Mouse (Mus musculus): ENCODE results near the gene Sptbn4. TPM values are rescaled to one million over a fixed set of nuclear protein-coding genes. Genes with fewer than 3 reads are reported as not detected.

The Sptbn4 gene
- polyA plus RNA-seq, 1 experiment from 2014 or later = 0.27 TPM

DNA sequence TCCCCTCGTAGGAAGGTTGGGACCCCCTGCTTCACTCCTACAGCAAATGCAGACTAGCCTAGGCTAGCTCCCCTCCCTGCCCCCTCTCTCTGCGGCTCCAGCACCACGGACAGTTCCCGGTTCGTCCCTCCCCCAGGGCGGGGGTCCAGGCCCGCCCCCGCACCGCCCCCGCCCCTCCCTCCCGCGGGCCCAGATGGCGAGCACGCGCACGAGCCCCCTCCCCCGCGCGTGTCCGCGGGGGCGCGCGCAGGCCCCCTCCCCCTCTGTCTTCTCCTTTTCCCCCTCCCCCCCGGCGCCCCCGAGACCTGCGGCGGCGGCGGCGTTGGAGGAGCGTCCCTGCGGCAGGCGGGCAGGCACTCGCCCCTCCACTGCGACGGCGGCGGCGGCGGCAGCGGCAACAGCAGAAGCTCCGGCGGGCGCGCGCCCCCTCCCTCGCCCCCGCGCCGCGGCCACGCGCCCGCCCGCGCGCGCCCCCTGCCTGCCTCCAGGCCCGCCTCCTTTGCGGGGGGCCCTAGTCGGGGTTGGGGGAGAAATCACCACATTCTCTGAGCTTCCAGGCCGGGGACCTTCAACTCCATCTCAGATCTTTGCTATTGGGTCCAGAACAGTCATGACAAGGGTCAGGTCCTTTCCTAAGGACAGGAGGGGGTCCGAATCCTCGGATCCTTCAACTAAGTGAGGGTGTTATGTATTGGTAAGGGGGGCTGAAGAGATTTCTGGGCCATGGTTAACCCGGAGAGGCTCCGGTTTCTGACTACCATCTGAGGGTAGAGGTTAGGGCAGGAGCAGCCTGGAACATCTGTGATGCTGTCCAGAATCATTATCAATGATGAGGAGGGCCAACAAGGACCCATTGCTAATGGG, 51.1 kb downstream of the Sptbn4 start:
- no peak for ATAC-seq (ENCODE audit: insufficient number of reproducible peaks, insufficient read depth, low FRiP score, low TSS enrichment)
- Histone ChIP-seq H3K4me2 (replicated peaks) (peak overlapping the region; percentile 80), H3K27ac (no peak overlapping the region), H3K9ac (peak overlapping the region; percentile 54; the same call in 1 of the 2 replicates), H3K4me1 (no peaks in the 10 kb centered on the region), H3K27me3 (peaks cover 89% of the 10 kb centered on the region), H3K4me3 (peak overlapping the region; percentile 50), H3K36me3 (no peaks in the 10 kb centered on the region), H3K9me3 (no peaks in the 10 kb centered on the region)
- 1% methylated on average over 41 of the region's 68 CpGs for WGBS

DNA sequence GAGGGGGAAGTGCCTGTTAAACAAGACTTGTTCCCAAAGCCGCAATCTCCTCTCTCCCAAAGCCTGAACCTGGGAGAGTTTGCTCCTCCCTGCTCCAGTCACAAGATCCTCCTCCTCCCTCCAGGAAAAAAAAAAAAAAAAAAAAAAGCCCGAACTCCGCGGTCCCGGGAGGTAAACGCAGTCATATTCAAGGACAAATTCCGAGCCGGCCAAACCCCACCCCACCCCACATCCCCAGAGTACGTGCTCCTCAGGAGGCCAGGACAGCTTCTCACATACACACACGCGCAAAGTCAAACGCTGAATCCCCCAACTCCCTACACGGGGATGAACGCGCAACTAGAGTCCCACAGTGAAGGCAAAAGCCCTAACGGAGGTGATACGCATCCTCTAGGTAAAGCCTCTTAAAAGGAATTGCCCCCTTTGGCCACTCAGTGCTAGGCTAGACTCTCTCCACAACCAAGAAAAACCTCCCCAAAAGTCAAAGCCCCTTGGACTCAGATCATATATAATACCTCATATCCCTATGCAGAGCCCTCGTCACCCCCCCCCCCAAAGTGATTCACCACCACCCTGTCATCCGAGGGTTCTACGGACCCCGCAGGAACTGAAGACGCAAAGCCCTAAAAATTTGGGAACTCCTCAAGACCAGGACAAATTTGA, 51.8 kb downstream of the Sptbn4 start:
- H3K27me3 ChIP-seq = peaks cover 89% of the 10 kb centered on the region
- no peak for ATAC-seq (ENCODE audit: insufficient number of reproducible peaks, insufficient read depth, low FRiP score, low TSS enrichment)
- H3K9ac ChIP-seq = no peak overlapping the region
- no peak overlapping the region for H3K27ac ChIP-seq
- no peaks in the 10 kb centered on the region for H3K36me3 ChIP-seq
- 2% methylated on average over 22 of the region's 22 CpGs for WGBS
- peak overlapping the region; percentile 80 for H3K4me2 ChIP-seq (replicated peaks)
- H3K4me3 ChIP-seq = peak overlapping the region; percentile 50
- no peaks in the 10 kb centered on the region for H3K9me3 ChIP-seq
- no peaks in the 10 kb centered on the region for H3K4me1 ChIP-seq

DNA sequence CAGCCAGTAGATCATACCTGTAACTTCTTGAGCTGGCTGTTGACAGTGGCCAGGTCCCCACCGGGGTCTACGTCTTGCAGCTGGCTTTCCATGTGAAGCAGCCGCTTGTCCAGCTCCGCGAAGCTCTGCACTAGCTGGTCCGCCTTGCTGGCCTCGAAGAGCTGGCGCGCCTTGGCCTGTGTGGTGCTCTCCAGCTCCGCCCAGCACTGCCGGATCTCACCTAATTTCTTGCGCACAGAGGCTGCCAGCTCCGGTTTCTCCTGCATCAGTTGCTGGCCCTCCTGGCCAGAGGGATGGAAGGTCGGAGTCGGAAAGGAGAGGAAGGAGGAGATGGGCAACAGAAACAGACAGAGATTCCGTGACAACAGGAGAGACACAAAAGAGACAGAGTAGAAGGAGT, 56.1 kb downstream of the Sptbn4 start:
- Histone ChIP-seq H3K4me1 (no peaks in the 10 kb centered on the region), H3K4me2 (replicated peaks) (no peak overlapping the region), H3K27ac (no peak overlapping the region), H3K4me3 (no peak overlapping the region), H3K9ac (no peak overlapping the region), H3K9me3 (no peaks in the 10 kb centered on the region), H3K36me3 (no peaks in the 10 kb centered on the region), H3K27me3 (peaks cover 55% of the 10 kb centered on the region)
- ATAC-seq (ENCODE audit: insufficient number of reproducible peaks, insufficient read depth, low FRiP score, low TSS enrichment) = no peak
- WGBS = 35% methylated on average over 16 of the region's 16 CpGs

DNA sequence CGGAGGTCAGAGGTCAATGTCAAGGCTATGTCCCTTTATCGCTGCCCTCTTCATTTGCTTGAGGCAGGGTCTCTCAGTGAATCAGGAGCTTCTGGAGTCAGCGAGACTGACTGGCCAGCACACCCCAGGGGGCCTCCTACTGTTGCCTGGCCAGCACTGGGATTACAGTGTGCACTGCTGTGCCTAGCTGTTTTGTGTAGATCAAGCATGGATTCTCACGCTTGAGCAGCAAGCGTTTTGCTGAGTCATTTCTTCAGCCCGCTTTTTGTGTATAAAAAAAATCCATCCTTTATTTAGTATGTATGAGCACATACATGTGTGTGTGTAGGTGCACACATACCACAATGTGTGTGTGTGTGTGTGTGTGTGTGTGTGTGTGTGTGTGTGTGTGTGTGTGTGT, 58.3 kb downstream of the Sptbn4 start:
- H3K27ac ChIP-seq = no peak overlapping the region
- ATAC-seq (ENCODE audit: insufficient number of reproducible peaks, insufficient read depth, low FRiP score, low TSS enrichment) = no peak
- 72% methylated on average over 6 of the region's 6 CpGs for WGBS
- no peaks in the 10 kb centered on the region for H3K9me3 ChIP-seq
- no peaks in the 10 kb centered on the region for H3K36me3 ChIP-seq
- no peak overlapping the region for H3K4me3 ChIP-seq
- peaks cover 33% of the 10 kb centered on the region for H3K27me3 ChIP-seq
- H3K4me1 ChIP-seq = no peaks in the 10 kb centered on the region
- H3K4me2 ChIP-seq (replicated peaks) = no peak overlapping the region
- no peak overlapping the region for H3K9ac ChIP-seq

DNA sequence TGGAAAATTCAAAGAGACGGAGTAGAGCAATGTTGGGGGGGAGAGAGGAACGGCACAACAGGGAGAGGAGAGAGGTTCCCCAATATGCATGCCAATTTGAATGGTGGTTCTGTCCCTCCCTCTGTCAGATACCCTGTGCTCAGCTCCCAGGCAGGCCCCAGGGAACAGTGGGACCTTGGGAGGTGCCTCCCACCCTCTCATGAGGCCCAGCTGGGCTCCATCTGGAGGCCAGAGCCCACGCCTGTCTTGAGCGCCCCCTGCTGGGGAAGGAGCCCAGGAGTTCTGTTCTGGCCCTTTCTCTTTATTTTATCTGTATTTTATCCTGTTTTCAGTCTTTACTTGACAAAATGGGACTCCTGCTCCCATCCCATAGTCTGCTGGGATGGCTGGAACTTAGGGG, 62.8 kb downstream of the Sptbn4 start:
- H3K9me3 ChIP-seq = no peaks in the 10 kb centered on the region
- ATAC-seq (ENCODE audit: insufficient number of reproducible peaks, insufficient read depth, low FRiP score, low TSS enrichment) = no peak
- no peak overlapping the region for H3K4me2 ChIP-seq (replicated peaks)
- H3K4me3 ChIP-seq = no peak overlapping the region
- 0 out of 2 replicates have a peak, but pooled peaks cover 3% of the 10 kb centered on the region for H3K27me3 ChIP-seq
- WGBS = 32% methylated on average over 4 of the region's 4 CpGs
- no peak overlapping the region for H3K9ac ChIP-seq
- H3K4me1 ChIP-seq = no peaks in the 10 kb centered on the region
- H3K36me3 ChIP-seq = no peaks in the 10 kb centered on the region
- no peak overlapping the region for H3K27ac ChIP-seq

DNA sequence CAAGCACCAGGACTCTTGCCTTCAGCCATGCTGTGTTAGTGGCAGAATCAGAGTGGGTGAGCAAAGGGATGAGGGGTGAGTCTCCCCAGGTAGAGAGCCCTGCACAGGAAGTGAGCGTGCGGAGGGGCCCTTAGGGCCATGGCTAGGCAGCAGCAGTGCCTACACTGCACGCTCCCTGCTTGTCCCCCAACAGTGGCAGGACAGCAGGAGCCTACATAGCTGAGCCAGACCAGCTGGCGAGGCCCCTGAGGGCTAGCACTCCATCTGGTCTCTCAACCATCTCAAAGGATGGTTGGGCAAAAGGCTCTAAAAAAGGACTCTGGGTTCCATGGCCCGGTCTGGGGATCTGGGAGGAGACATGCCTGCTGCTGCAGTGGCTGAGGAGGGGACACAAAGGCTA, 63.4 kb downstream of the Sptbn4 start:
- Histone ChIP-seq H3K4me2 (replicated peaks) (no peak overlapping the region), H3K9me3 (no peaks in the 10 kb centered on the region), H3K9ac (no peak overlapping the region), H3K27ac (no peak overlapping the region), H3K27me3 (peaks cover 7% of the 10 kb centered on the region; the same call in 1 of the 2 replicates), H3K4me3 (no peak overlapping the region), H3K36me3 (no peaks in the 10 kb centered on the region), H3K4me1 (peaks cover 5% of the 10 kb centered on the region; the same call in 1 of the 2 replicates)
- no peak for ATAC-seq (ENCODE audit: insufficient number of reproducible peaks, insufficient read depth, low FRiP score, low TSS enrichment)
- 75% methylated on average over 5 of the region's 5 CpGs for WGBS

DNA sequence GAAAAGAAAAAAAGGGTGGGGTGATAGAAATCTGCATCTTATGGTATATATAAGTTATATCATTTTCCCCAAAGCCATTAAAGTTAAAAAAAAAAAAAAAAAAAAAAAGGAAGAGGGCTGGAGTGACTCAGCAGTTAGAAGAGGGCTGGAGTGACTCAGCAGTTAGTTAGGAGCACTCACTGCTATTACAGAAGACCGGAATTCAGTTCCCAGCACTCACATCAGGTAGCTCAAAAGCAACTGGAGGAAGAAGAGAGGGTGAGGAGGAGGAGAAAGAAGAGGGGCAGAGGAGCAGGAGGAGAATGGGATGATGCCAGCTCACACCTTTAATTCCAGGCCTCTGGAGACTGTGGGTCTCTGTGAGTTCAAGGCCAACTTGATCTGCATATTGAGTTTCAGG, 64.3 kb downstream of the Sptbn4 start:
- WGBS = 77% methylated on average over 1 of the region's 1 CpGs

DNA sequence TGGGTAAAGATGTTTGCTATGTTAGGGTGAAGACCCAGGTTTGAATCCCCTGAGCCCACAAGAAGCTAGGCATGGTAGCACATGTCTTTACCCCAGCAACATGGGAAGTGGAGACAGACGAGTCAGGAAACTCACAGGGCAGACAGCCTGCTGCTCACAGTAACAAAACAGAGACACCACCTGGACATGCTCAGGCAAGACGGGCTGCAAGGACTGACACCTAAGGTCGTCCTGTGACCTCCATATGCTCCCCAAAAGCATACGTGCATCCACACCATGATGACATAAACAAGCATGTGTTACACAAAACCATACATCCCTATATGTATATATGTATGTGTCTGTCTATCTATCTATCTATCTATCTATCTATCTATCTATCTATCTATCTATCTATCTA, 65.9 kb downstream of the Sptbn4 start:
- ATAC-seq (ENCODE audit: insufficient number of reproducible peaks, insufficient read depth, low FRiP score, low TSS enrichment) = no peak
- Histone ChIP-seq H3K4me2 (replicated peaks) (no peak overlapping the region), H3K9me3 (no peaks in the 10 kb centered on the region), H3K4me3 (no peak overlapping the region), H3K27me3 (peaks cover 23% of the 10 kb centered on the region), H3K27ac (no peak overlapping the region), H3K36me3 (no peaks in the 10 kb centered on the region), H3K9ac (no peak overlapping the region), H3K4me1 (peaks cover 5% of the 10 kb centered on the region; the same call in 1 of the 2 replicates)
- 54% methylated on average over 4 of the region's 4 CpGs for WGBS

More for the DNA sequence above, 64.3 kb downstream of the Sptbn4 start:
- Histone ChIP-seq H3K4me3 (no peak overlapping the region), H3K4me2 (replicated peaks) (no peak overlapping the region), H3K4me1 (peaks cover 5% of the 10 kb centered on the region; the same call in 1 of the 2 replicates), H3K27me3 (peaks cover 7% of the 10 kb centered on the region; the same call in 1 of the 2 replicates), H3K9me3 (no peaks in the 10 kb centered on the region), H3K9ac (no peak overlapping the region), H3K36me3 (no peaks in the 10 kb centered on the region), H3K27ac (no peak overlapping the region)
- ATAC-seq (ENCODE audit: insufficient number of reproducible peaks, insufficient read depth, low FRiP score, low TSS enrichment) = no peak

DNA sequence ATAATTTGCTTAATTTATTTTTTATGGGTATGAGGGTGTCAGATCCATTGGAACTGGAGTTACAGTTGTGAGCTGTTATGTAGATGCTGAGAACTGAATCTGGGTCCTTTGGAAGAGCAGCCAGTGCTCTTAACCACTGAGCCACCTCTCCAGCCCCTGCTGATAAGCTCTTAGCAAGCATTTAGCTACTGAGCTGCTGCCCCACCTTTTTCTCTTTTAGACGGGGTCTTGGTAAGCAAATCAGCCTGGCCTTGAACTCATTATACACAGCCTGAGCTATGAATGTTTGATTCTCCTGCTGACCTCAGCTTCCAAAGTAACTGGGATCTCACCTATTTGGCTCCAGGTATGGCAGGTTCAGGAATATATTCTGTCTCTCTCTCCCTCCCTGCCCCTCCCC, 66.5 kb downstream of the Sptbn4 start:
- Histone ChIP-seq H3K27me3 (peaks cover 28% of the 10 kb centered on the region), H3K4me1 (peaks cover 5% of the 10 kb centered on the region; the same call in 1 of the 2 replicates), H3K4me3 (no peak overlapping the region), H3K4me2 (replicated peaks) (no peak overlapping the region), H3K36me3 (no peaks in the 10 kb centered on the region), H3K9me3 (no peaks in the 10 kb centered on the region), H3K27ac (no peak overlapping the region), H3K9ac (no peak overlapping the region)
- WGBS = 23% methylated on average over 1 of the region's 1 CpGs
- ATAC-seq (ENCODE audit: insufficient number of reproducible peaks, insufficient read depth, low FRiP score, low TSS enrichment) = no peak

DNA sequence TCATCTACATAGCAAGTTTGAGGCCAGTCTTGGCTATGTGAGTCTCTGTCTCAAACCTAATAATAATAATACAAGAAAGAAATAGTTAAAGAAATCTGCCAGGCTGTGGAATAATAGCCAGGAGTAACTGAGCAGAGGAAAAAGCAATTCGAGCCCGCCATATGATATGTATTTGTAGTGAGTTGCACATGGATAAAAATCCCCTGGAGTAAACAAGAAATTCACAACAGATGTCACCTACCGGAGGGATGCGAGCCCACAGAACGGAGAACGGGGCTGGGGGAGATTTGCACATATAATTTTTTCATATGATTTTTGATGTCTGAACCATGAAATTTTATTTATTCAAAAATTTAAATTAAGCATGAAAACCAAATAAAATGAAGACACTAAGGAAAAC, 67.7 kb downstream of the Sptbn4 start:
- H3K27ac ChIP-seq = no peak overlapping the region; the same call in 1 of the 2 replicates
- H3K9ac ChIP-seq = no peak overlapping the region
- H3K9me3 ChIP-seq = 0 out of 2 replicates have a peak, but pooled peaks cover 2% of the 10 kb centered on the region
- no peak overlapping the region for H3K4me2 ChIP-seq (replicated peaks)
- no peaks in the 10 kb centered on the region for H3K36me3 ChIP-seq
- peaks cover 39% of the 10 kb centered on the region for H3K27me3 ChIP-seq
- peaks cover 8% of the 10 kb centered on the region; the same call in 1 of the 2 replicates for H3K4me1 ChIP-seq
- no peak overlapping the region for H3K4me3 ChIP-seq
- 39% methylated on average over 6 of the region's 6 CpGs for WGBS
- no peak for ATAC-seq (ENCODE audit: insufficient number of reproducible peaks, insufficient read depth, low FRiP score, low TSS enrichment)

DNA sequence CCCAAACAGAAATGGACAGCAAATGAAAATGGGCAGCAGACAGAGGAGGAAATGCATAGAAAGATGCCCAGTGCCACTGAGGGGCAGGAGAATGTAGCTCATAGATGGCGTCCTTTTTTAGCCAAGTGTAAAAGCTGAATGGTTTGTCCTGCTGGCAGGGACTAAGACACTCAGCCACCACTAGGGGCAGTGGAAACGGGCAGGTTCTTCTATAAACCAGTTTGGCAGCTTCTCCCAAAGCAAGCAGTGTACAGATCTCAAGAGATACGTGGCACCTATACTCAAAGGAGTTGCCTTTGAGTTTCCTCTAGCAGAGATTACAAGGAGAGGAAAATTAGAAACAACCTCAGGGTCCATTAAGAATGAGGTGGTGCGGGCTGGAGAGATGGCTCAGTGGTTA, 69.1 kb downstream of the Sptbn4 start:
- WGBS = 26% methylated on average over 4 of the region's 4 CpGs
- Histone ChIP-seq H3K36me3 (no peaks in the 10 kb centered on the region), H3K9ac (no peak overlapping the region), H3K27ac (no peak overlapping the region), H3K4me3 (no peak overlapping the region), H3K4me2 (replicated peaks) (no peak overlapping the region), H3K4me1 (peaks cover 8% of the 10 kb centered on the region; the same call in 1 of the 2 replicates), H3K9me3 (0 out of 2 replicates have a peak, but pooled peaks cover 2% of the 10 kb centered on the region), H3K27me3 (peaks cover 52% of the 10 kb centered on the region)
- ATAC-seq (ENCODE audit: insufficient number of reproducible peaks, insufficient read depth, low FRiP score, low TSS enrichment) = peak; percentile 28; the same call in 1 of the 2 replicates
